Mouse (Mus musculus) ES-E14 (cell line): ENCODE data around the gene Slit3.

Experiments used
- HCFC1 ChIP-seq: IDR thresholded peaks from 2 replicates; pipeline ENCODE4 v1.6.1; 2012; ENCODE audit warnings: low read length, inconsistent platforms, borderline replicate concordance; ENCODE audit not compliant: insufficient read depth
- MAFK ChIP-seq: IDR thresholded peaks from 2 replicates; pipeline ENCODE4 v1.6.1; 2014; ENCODE audit warnings: mild to moderate bottlenecking, low read depth, low read length, inconsistent platforms; ENCODE audit not compliant: insufficient read depth
- ZC3H11A ChIP-seq: IDR thresholded peaks from 2 replicates; pipeline ENCODE4 v1.6.1; 2012; ENCODE audit warnings: low read depth, mild to moderate bottlenecking, inconsistent platforms, low read length, borderline replicate concordance
- ZNF384 ChIP-seq: IDR thresholded peaks from 2 replicates; pipeline ENCODE4 v1.6.1; 2012; ENCODE audit warnings: low read depth, low read length, inconsistent platforms

DNA sequence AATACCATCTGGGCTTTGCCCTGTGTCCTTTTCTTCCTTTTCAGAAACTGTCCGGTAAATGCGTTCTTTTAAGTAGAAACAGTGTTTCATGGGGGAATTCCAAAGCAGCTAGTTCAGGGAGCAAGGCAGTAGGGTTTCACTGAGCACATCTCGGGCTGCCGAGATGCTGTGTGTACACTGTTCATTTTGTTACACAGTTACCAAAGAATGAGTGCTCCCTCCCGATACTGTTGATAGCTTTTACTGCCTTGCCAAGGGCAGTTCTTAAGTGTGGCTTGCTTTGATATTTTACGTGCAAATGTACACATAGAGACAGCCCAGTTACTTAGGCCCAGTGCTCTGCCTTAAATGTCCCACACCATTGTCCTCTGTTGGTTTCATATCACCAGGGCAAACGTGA is 516.1 kb downstream of the Slit3 start:
- TF ChIP-seq MAFK = no peak
- no peak for TF ChIP-seq ZC3H11A
- no peak for TF ChIP-seq ZNF384
- no peak for TF ChIP-seq HCFC1
